Mouse (Mus musculus) megakaryocyte, embryonic 14.5 days (primary cell): ENCODE data around the gene Psmd2.

Experiments
- FLI1 ChIP-seq: IDR thresholded peaks from 2 replicates; pipeline ENCODE4 v1.6.1; 2012; ENCODE audit warnings: low read length, inconsistent platforms, mixed read lengths
- GATA1 ChIP-seq: IDR thresholded peaks from 3 replicates; pipeline ENCODE4 v1.6.1; 2012; ENCODE audit warnings: mixed read lengths, low read length, inconsistent platforms, borderline replicate concordance

DNA sequence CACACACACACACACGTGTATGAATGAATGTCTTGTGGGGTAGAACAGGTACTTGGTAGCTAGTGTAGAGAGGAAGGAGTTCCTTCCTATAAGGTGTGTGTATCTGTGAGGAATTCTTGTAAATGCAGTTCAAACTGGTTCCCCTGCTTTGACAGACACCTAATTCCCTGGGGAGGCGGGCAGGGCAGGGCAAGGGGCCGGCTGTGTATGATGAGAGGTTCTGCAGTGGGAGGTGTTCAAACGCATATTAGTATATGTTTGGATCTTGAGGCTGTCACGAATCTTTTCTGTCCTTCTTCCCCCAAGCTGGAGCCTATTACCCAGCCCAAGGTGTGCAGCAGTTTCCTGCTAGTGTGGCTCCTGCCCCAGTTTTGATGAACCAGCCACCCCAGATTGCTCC is 25.9 kb downstream of the Psmd2 start:
- TF ChIP-seq GATA1 (no peak), FLI1 (no peak)
